Mouse (Mus musculus): ENCODE results near the gene Shisa7.
"Not testable (repeated sequence)": the region's sequence is repeated elsewhere in the genome, so short reads cannot be mapped to it uniquely, and the experiment has no call there.

Shisa7 gene

GRCm38 (mm10) chr7:4844917-4845309 lies 417 bp upstream of the Shisa7 start:
- peak; percentile 84 to 89 for DNase-seq (ENCODE audit: low spot score in 2 of 2)

GRCm38 (mm10) chr7:4843604-4844244 lies 772 bp downstream of the Shisa7 start:
- peak; percentile 76 to 80 for DNase-seq (ENCODE audit: low spot score in 2 of 2)

GRCm38 (mm10) chr7:4842634-4843131 lies 1.8 kb downstream of the Shisa7 start:
- DNase-seq (ENCODE audit: low spot score in 2 of 2): peak in 1 of 2 experiments; percentile 49

- DNase-seq (ENCODE audit: low spot score in 2 of 2): no peak
These were observed 2.4 kb downstream of the Shisa7 start for GRCm38 (mm10) chr7:4842077-4842476.

GRCm38 (mm10) chr7:4837639-4838038 lies 6.9 kb downstream of the Shisa7 start:
- no peak for DNase-seq (ENCODE audit: low spot score in 2 of 2)

GRCm38 (mm10) chr7:4836351-4836792 lies 8.1 kb downstream of the Shisa7 start:
- DNase-seq (ENCODE audit: low spot score in 2 of 2): no peak

GRCm38 (mm10) chr7:4835631-4836327 lies 8.7 kb downstream of the Shisa7 start:
- no peak for DNase-seq (ENCODE audit: low spot score in 2 of 2)

GRCm38 (mm10) chr7:4830476-4830875 lies 14.0 kb downstream of the Shisa7 start:
- DNase-seq (ENCODE audit: low spot score in 2 of 2): no peak

GRCm38 (mm10) chr7:4825365-4825764 lies 19.1 kb downstream of the Shisa7 start:
- no peak for DNase-seq (ENCODE audit: low spot score in 2 of 2)

GRCm38 (mm10) chr7:4822162-4822907 lies 22.2 kb downstream of the Shisa7 start:
- no peak for DNase-seq (ENCODE audit: low spot score in 2 of 2)

GRCm38 (mm10) chr7:4821690-4822089 lies 22.8 kb downstream of the Shisa7 start:
- DNase-seq (ENCODE audit: low spot score in 2 of 2): no peak

GRCm38 (mm10) chr7:4820925-4821324 lies 23.6 kb downstream of the Shisa7 start:
- DNase-seq (ENCODE audit: low spot score in 2 of 2): not testable (repeated sequence)

- DNase-seq (ENCODE audit: low spot score in 2 of 2): no peak
These were observed 27.9 kb downstream of the Shisa7 start for GRCm38 (mm10) chr7:4816559-4816958.

GRCm38 (mm10) chr7:4813105-4813791 lies 31.2 kb downstream of the Shisa7 start:
- DNase-seq (ENCODE audit: low spot score in 2 of 2): no peak

GRCm38 (mm10) chr7:4812303-4813104 lies 32.0 kb downstream of the Shisa7 start, which contains the start of gene Ube2s:
TSS of gene Ube2s (minus strand) at chr7:4812590.
- DNase-seq (ENCODE audit: low spot score in 2 of 2): peak; percentile 97 to 99

GRCm38 (mm10) chr7:4811842-4812302 lies 32.6 kb downstream of the Shisa7 start:
- peak in 1 of 2 experiments; percentile 37 for DNase-seq (ENCODE audit: low spot score in 2 of 2)

GRCm38 (mm10) chr7:4811131-4811530 lies 33.4 kb downstream of the Shisa7 start:
- not testable (repeated sequence) for DNase-seq (ENCODE audit: low spot score in 2 of 2)

- DNase-seq (ENCODE audit: low spot score in 2 of 2): no peak
These were observed 37.8 kb downstream of the Shisa7 start for GRCm38 (mm10) chr7:4806716-4807115.

GRCm38 (mm10) chr7:4802247-4802646 lies 42.2 kb downstream of the Shisa7 start:
- no peak for DNase-seq (ENCODE audit: low spot score in 2 of 2)

- no peak for DNase-seq (ENCODE audit: low spot score in 2 of 2)
These were observed 48.6 kb downstream of the Shisa7 start for GRCm38 (mm10) chr7:4795767-4796433.
